Mouse (Mus musculus) G1E (cell line): ENCODE results near the gene B4galt7. TPM values are rescaled to one million over a fixed set of nuclear protein-coding genes. Genes with fewer than 3 reads are reported as not detected.

Source experiments
- ATAC-seq: 2 replicates; pipeline ENCODE4 v1.8.0; 2016; ENCODE audit warnings: mild to moderate bottlenecking; ENCODE audit not compliant: insufficient number of reproducible peaks, poor library complexity, low FRiP score, severe bottlenecking; ENCODE audit errors: extremely low read depth
- DNase-seq: peaks from one replicate; pipeline ENCODE4 v3.0.0; 2012; ENCODE audit warnings: low spot score
- H3K27me3 ChIP-seq: 2 replicates; pipeline ENCODE4 v1.6.1; 2012; ENCODE audit warnings: mild to moderate bottlenecking, low read length, inconsistent platforms; ENCODE audit not compliant: insufficient read depth
- H3K36me3 ChIP-seq: replicated peaks from 2 replicates; pipeline ENCODE3; 2012; ENCODE audit warnings: mild to moderate bottlenecking, inconsistent platforms
- H3K4me1 ChIP-seq: 2 replicates; pipeline ENCODE4 v1.6.1; 2012; ENCODE audit warnings: low read depth, low read length, inconsistent platforms, mixed read lengths; ENCODE audit not compliant: insufficient read depth
- H3K4me3 ChIP-seq: 2 replicates; pipeline ENCODE4 v1.5.1; 2012; ENCODE audit warnings: low read depth, mild to moderate bottlenecking, inconsistent platforms, low read length, moderate library complexity, mixed read lengths
- H3K9me3 ChIP-seq: replicated peaks from 2 replicates; pipeline ENCODE4 v1.6.1; 2012; ENCODE audit warnings: inconsistent platforms
- CTCF ChIP-seq: IDR thresholded peaks from 2 replicates; pipeline ENCODE4 v1.5.1; 2012; ENCODE audit warnings: low read depth, low read length, inconsistent platforms, mixed read lengths
- GATA1 ChIP-seq: IDR thresholded peaks from 2 replicates; pipeline ENCODE4 v1.6.1; 2012; ENCODE audit warnings: borderline replicate concordance, low read length, inconsistent platforms, mixed read lengths
- GATA2 ChIP-seq: IDR thresholded peaks from 2 replicates; pipeline ENCODE4 v1.6.1; 2012; ENCODE audit warnings: low read depth, low read length, inconsistent platforms, borderline replicate concordance
- POLR2AphosphoS5 ChIP-seq: IDR thresholded peaks from 2 replicates; pipeline ENCODE4 v1.6.1; 2012; ENCODE audit warnings: low read depth, low read length, inconsistent platforms; ENCODE audit not compliant: insufficient replicate concordance
- TAL1 ChIP-seq: conservative IDR thresholded peaks from 2 replicates; pipeline ENCODE4 v1.6.1; 2012; ENCODE audit warnings: low read depth, low read length, inconsistent platforms, mixed read lengths
- polyA plus RNA-seq: library from polyadenylated mRNA; stranded (reverse); fragments of >175 nt; gene quantifications from 2 replicates; pipeline ENCODE4 v1.2.3, GENCODE M21; 2012
- total RNA-seq, 2 experiments: library from RNA; stranded (forward) in 1 of 2; stranded (reverse) in 1 of 2; fragments of 200-1000 nt in 1 of 2; fragments of >200 nt in 1 of 2; fragmentation: Nextera tagmentation in 1 of 2; gene quantifications; 2 replicates each; pipeline ENCODE4 v1.2.3; 2014 to 2017

Gene B4galt7
- total and polyA plus RNA-seq, 3 experiments, result 7.4 to 17.6 (median 15.4) TPM

DNA sequence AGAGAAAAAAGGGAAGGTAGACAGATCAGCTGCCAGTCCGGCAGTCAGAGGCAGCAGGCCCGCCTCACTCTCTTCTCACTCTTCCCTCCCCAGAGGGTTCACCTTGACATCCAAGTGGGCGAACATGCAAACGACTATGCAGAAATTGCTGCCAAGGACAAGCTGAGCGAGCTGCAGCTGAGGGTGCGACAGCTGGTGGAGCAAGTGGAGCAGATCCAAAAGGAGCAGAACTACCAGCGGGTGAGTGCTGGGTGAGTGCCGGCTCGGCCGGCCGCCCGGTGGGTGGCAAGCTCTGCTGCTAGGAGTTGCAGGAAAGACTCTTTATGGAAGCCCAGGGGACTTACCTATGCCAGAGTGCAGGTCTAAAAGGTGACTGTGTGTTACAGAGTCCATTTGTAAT lies 4.3 kb upstream of the B4galt7 start:
- H3K4me3 ChIP-seq, result no peak overlapping the region; the same call in 1 of the 2 replicates
- peaks cover 40% of the 10 kb centered on the region for H3K4me1 ChIP-seq
- H3K36me3 ChIP-seq, result peaks cover 43% of the 10 kb centered on the region
- ATAC-seq (no peak), DNase-seq (no peak)
- peaks cover 6% of the 10 kb centered on the region for H3K9me3 ChIP-seq
- TF ChIP-seq CTCF (no peak), POLR2AphosphoS5 (no peak), GATA1 (no peak), TAL1 (no peak), GATA2 (no peak)
- H3K27me3 ChIP-seq, result no peaks in the 10 kb centered on the region; the same call in 1 of the 2 replicates

DNA sequence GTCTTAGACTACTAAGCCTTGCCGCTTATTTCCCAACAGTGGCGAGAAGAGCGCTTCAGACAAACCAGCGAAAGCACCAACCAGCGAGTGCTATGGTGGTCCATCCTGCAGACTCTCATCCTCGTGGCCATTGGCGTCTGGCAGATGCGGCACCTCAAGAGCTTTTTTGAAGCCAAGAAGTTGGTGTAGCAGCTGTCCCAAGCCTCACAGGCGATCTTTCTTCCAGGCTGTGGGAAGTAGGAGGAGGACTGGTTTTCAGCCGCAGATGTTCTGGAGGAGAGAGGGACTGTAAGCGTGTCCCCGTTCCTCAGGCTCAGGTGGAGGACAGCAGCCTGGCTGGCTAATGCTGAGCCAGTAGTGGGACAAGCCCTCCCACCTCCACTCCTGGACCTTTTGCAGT lies 2.9 kb upstream of the B4galt7 start:
- peaks cover 43% of the 10 kb centered on the region for H3K36me3 ChIP-seq
- H3K9me3 ChIP-seq, result peaks cover 4% of the 10 kb centered on the region
- TF ChIP-seq CTCF (no peak), GATA1 (no peak), TAL1 (no peak), POLR2AphosphoS5 (no peak), GATA2 (no peak)
- ATAC-seq (no peak), DNase-seq (no peak)
- H3K4me3 ChIP-seq, result no peak overlapping the region
- no peaks in the 10 kb centered on the region; the same call in 1 of the 2 replicates for H3K27me3 ChIP-seq
- H3K4me1 ChIP-seq, result peaks cover 49% of the 10 kb centered on the region

DNA sequence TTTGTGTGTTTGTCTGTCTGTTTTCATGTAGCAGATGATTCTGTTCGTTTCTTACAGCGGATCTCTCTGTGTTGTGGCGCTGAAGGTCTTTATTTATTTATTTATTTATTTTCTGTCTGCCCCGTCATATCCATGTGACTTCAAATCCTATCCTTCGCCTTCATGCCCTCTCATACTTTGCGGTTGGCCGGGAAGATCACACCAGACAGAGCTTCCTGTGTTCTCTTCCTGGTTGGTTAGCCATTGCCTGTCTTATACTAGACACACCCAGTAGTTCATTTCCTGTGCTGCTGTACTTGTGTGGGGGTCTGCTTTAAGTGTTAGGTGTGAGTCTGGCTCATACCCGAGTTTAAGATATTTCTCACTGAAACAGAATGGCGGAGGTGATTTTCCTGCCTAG lies 961 bp downstream of the B4galt7 start:
- H3K9me3 ChIP-seq, result no peaks in the 10 kb centered on the region
- TF ChIP-seq POLR2AphosphoS5 (no peak), TAL1 (no peak), GATA2 (no peak), CTCF (no peak), GATA1 (no peak)
- peaks cover 64% of the 10 kb centered on the region for H3K36me3 ChIP-seq
- peaks cover 35% of the 10 kb centered on the region for H3K4me1 ChIP-seq
- ATAC-seq (peak; percentile 78), DNase-seq (peak; percentile 60)
- H3K27me3 ChIP-seq, result no peaks in the 10 kb centered on the region
- peak overlapping the region; percentile 97 for H3K4me3 ChIP-seq

DNA sequence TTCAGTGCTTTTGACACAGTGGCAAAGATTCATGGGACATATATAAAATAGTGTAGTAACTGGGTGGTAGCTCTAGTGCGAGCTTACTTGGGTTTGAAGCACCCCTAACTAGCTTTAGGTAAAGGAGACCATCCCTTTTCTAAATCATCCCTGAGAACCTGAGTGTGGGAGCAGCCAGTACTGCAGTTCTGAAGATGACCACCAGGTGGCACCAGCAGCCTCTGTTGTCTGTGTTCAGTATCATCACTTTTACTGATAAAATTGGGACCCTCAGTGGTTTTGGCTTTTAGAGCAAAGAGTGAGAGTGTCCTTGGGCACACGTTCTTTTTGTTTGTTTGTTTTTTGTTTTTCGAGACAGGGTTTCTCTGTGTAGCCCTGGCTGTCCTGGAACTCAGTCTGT lies 1.9 kb downstream of the B4galt7 start:
- no peak for ATAC-seq
- Histone ChIP-seq H3K4me1 (peaks cover 37% of the 10 kb centered on the region), H3K36me3 (peaks cover 64% of the 10 kb centered on the region), H3K27me3 (no peaks in the 10 kb centered on the region), H3K9me3 (no peaks in the 10 kb centered on the region), H3K4me3 (no peak overlapping the region)
- TF ChIP-seq CTCF, result peak; percentile 98
- no peak for TF ChIP-seq POLR2AphosphoS5
- TF ChIP-seq GATA2, result no peak
- DNase-seq, result peak; percentile 58

DNA sequence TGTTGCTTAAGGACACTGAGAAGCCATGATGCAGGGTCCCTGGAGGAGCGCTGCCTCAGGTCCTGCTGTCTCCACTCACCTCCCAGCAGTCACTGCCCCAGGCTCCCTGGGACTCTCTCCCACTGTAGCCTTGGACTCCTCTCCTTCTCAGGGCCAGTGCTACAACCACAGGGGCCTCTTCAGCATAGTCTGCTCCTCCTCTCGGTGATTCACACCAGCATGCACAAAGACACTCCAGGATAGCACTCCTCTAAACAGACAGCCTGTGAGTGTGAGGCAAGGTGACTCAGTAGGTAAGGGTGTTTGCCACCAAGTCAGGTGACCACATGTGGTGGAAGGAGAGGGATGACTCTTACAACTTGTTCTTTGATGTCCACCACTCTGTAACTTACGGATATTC lies 4.9 kb downstream of the B4galt7 start:
- Histone ChIP-seq H3K4me1 (peaks cover 31% of the 10 kb centered on the region), H3K36me3 (peaks cover 76% of the 10 kb centered on the region), H3K9me3 (no peaks in the 10 kb centered on the region), H3K27me3 (no peaks in the 10 kb centered on the region), H3K4me3 (no peak overlapping the region)
- TF ChIP-seq GATA2, result no peak
- no peak for TF ChIP-seq CTCF
- no peak for TF ChIP-seq TAL1
- no peak for TF ChIP-seq POLR2AphosphoS5
- no peak for TF ChIP-seq GATA1
- ATAC-seq (no peak), DNase-seq (no peak)

DNA sequence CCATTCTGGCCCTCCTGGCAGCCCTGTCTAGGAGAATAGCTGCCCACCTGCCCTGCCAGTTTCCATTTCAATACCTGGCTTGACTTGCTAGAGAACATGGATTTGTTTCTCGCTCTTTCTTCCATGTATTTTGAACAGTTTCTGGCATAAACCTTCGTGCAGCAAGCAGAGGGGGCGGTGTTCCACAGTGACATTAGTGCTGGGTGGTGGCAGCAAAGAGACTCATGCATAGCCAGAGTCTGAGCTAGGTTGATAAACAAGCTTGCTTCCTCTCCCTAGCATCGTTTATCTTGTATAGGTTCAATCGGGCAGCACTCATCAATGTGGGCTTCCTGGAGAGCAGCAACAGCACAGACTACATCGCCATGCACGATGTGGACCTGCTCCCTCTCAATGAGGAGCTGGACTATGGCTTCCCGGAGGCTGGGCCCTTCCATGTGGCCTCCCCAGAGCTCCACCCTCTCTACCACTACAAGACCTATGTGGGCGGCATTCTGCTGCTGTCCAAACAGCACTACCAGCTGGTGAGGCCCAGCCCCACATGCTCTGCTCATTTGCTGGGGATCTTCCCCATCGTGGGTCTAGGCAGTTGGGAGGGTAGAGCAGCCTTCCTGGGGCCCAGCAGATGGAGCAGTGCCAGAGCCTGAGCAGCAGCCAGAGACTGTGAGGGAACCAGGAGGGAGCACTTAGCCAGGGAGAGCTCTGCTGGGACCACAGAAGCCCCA lies 7.4 kb downstream of the B4galt7 start:
- Histone ChIP-seq H3K36me3 (peaks cover 96% of the 10 kb centered on the region), H3K4me1 (peaks cover 17% of the 10 kb centered on the region), H3K27me3 (no peaks in the 10 kb centered on the region), H3K9me3 (no peaks in the 10 kb centered on the region), H3K4me3 (no peak overlapping the region; the same call in 1 of the 2 replicates)
- TF ChIP-seq GATA2 (no peak), GATA1 (no peak), CTCF (no peak), TAL1 (no peak), POLR2AphosphoS5 (no peak)
- no peak for DNase-seq
- ATAC-seq, result no peak
